Mouse (Mus musculus): ENCODE results near the gene Spock1.

GRCm38 (mm10) chr13:57609946-57610345 lies 298.2 kb downstream of the Spock1 start:
- TF ChIP-seq CTCF (IDR thresholded peaks at IDR 0.05; ENCODE audit: control insufficient read depth, insufficient read depth, insufficient read length), result no peak
- TF ChIP-seq MAX (IDR thresholded peaks at IDR 0.05), result no peak
